Mouse (Mus musculus): Measurements from ENCODE around the gene Tti1.

GRCm38 (mm10) chr2:158054596-158054995 is 26.4 kb upstream of the Tti1 start:
- TF ChIP-seq CTCF (IDR thresholded peaks at IDR 0.05; ENCODE audit: extremely low read depth, insufficient read depth, low read length) (no peak), POLR2A (IDR thresholded peaks at IDR 0.05; ENCODE audit: extremely low read depth, insufficient read depth, low read length) (no peak)
